Mouse (Mus musculus) midbrain, embryonic 10.5 days (tissue): ENCODE data around the gene Fam47c. TPM values are rescaled to one million over a fixed set of nuclear protein-coding genes. Genes with fewer than 3 reads are reported as not detected.

Experiments used
- DNase-seq: peaks from one replicate; pipeline ENCODE4 v3.0.0-alpha.2; 2017; ENCODE audit warnings: low spot score
- H3K27ac ChIP-seq: fragments of 300-500 bp; sonication (generic); replicated peaks from 2 replicates; pipeline ENCODE4 v1.5.1; 2016; ENCODE audit warnings: mild to moderate bottlenecking
- H3K27me3 ChIP-seq: fragments of 300-500 bp; sonication (generic); 2 replicates; pipeline ENCODE4 v1.6.1; 2016; ENCODE audit warnings: low read depth, mild to moderate bottlenecking; ENCODE audit not compliant: poor library complexity, severe bottlenecking
- H3K36me3 ChIP-seq: fragments of 300-500 bp; sonication (generic); 2 replicates; pipeline ENCODE4 v1.6.1; 2016; ENCODE audit warnings: mild to moderate bottlenecking, moderate library complexity
- H3K4me1 ChIP-seq: fragments of 300-500 bp; sonication (generic); 2 replicates; pipeline ENCODE4 v1.6.1; 2016
- H3K4me3 ChIP-seq: fragments of 300-500 bp; sonication (generic); 2 replicates; pipeline ENCODE4 v1.5.1; 2016; ENCODE audit warnings: mild to moderate bottlenecking, moderate library complexity
- H3K9me3 ChIP-seq: fragments of 300-500 bp; sonication (generic); replicated peaks from 2 replicates; pipeline ENCODE4 v1.6.1; 2016; ENCODE audit warnings: mild to moderate bottlenecking
- WGBS: fragments of 180-500 bp; shearing (Covaris S2); methylation state at CpG from one replicate; pipeline ENCODE4 v1.1.7; 2016; 5-methylcytosine and 5-hydroxymethylcytosine counted together
- polyA plus RNA-seq: library from polyadenylated mRNA; unstranded; fragments of >200 nt; fragmentation: Nextera tagmentation; extraction: Ambion mirVana; gene quantifications from 2 replicates; pipeline ENCODE4 v1.2.1, GENCODE M21; 2016

Fam47c gene
- polyA plus RNA-seq = not detected in 2 replicates

- Histone ChIP-seq H3K4me3 (no peak within 1 kb of the TSS), H3K9me3 (peaks cover 16% of the 10 kb centered on the region), H3K27ac (no peak within 1 kb of the TSS), H3K4me1 (no peaks in the 10 kb centered on the region), H3K27me3 (no peaks in the 10 kb centered on the region), H3K36me3 (no peaks in the 10 kb centered on the region)
- DNase-seq = no peak
- WGBS = 88% methylated on average over 3 of the region's 3 CpGs
These were observed at the start of gene Fam47c for GRCm38 (mm10) chrX:78737463-78737862. Gene Fam47c, plus strand, starts transcription at chrX:78737763.

DNA sequence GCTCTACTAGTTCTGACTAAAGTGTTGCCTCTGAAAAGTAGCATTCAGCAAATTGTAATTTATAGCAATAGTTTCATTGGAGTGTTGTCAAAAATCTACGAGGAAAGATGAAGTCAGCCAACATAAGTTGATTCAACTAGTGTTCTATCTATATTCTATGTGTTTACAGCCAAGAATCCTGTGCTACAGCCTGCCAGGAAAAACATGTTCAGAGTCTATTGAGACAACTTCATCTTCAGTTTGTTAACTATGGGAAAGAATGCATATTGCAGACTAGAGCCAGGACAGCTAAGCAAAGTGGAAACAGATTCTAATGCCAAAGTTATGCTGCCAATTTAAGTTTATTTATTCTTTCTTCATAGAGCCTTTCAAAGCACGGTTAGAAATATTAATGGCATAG lies 31.8 kb downstream of the Fam47c start:
- no peak for DNase-seq
- Histone ChIP-seq H3K36me3 (no peaks in the 10 kb centered on the region), H3K27ac (no peak overlapping the region), H3K4me1 (no peaks in the 10 kb centered on the region), H3K9me3 (no peaks in the 10 kb centered on the region; the same call in 1 of the 2 replicates), H3K27me3 (no peaks in the 10 kb centered on the region), H3K4me3 (no peak overlapping the region)
- 75% methylated on average over 2 of the region's 2 CpGs for WGBS

GRCm38 (mm10) chrX:78777078-78777477 lies 39.5 kb downstream of the Fam47c start:
- no peaks in the 10 kb centered on the region for H3K27me3 ChIP-seq
- 77% methylated on average over 2 of the region's 2 CpGs for WGBS
- H3K36me3 ChIP-seq = no peaks in the 10 kb centered on the region
- H3K4me1 ChIP-seq = no peaks in the 10 kb centered on the region
- peaks cover 14% of the 10 kb centered on the region for H3K9me3 ChIP-seq
- no peak overlapping the region for H3K27ac ChIP-seq
- DNase-seq = no peak
- no peak overlapping the region for H3K4me3 ChIP-seq

Other genes starting within 250 kb of the Fam47c start
- 5.4 and 5.7 TPM in 2 replicates for gene Prrg1, start 153.9 kb upstream of the Fam47c start, polyA plus RNA-seq